Mouse (Mus musculus): Measurements from ENCODE around the gene Pacrg.

DNA sequence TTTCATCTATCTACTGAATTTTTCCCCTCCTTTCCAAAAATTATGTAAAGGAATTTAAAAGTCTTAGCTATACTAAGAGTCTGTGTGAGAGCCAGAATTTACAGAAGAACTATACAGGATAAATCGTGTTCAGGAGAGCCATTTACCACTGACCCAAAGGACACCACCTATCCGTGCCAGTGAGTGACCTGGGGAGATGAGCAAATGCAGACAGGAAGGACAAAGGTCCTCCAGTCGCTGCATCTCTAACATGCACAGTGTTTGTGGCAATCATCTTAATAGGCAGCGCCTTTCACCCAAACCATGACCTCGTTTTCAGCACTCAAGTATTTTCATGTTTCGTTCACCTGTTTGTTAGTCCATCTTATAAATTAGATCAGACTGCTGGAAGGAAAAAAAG lies 105.4 kb downstream of the Pacrg start:
- TF ChIP-seq CTCF (conservative IDR thresholded peaks at IDR 0.05 in 1 of 2, IDR thresholded peaks at IDR 0.05 in 1 of 2; ENCODE audit: low read depth in 2 of 2, low read length in 2 of 2) (no peak), POLR2A (IDR thresholded peaks at IDR 0.05; ENCODE audit: low read depth, low read length) (no peak), E2F4 (IDR thresholded peaks at IDR 0.05; ENCODE audit: insufficient replicate concordance, low read depth, low read length) (no peak), IRF4 (IDR thresholded peaks at IDR 0.05; ENCODE audit: low read depth, low read length) (no peak), ZNF384 (IDR thresholded peaks at IDR 0.05; ENCODE audit: low read depth, low read length) (no peak), SMC3 (IDR thresholded peaks at IDR 0.05; ENCODE audit: low read depth, low read length) (no peak), EP300 (IDR thresholded peaks at IDR 0.05; ENCODE audit: low read length) (no peak), MEF2A (IDR thresholded peaks at IDR 0.05; ENCODE audit: borderline replicate concordance, low read depth, low read length) (no peak), UBTF (IDR thresholded peaks at IDR 0.05; ENCODE audit: low read depth, low read length) (no peak), TBP (conservative IDR thresholded peaks at IDR 0.05; ENCODE audit: low read depth, low read length) (no peak), JUN (IDR thresholded peaks at IDR 0.05; ENCODE audit: insufficient read depth, low read depth, low read length) (no peak), POLR2AphosphoS2 (IDR thresholded peaks at IDR 0.05; ENCODE audit: low read depth, low read length) (no peak)
